Mouse (Mus musculus) gastrocnemius, postnatal 4 days (tissue): Measurements from ENCODE around the gene Bpi. TPM values are rescaled to one million over a fixed set of nuclear protein-coding genes. Genes with fewer than 3 reads are reported as not detected.

Experiments used
- DNase-seq, 2 experiments: peaks; one replicate each; pipeline ENCODE4 v3.0.0; 2021 to 2022; ENCODE audit warnings: low spot score in 2 of 2, mixed read lengths in 2 of 2
- microRNA-seq: library from miRNA; unstranded; fragments of <30 nt; microRNA quantifications from one replicate; pipeline ENCODE4 v1.2.0, GENCODE M21; 2021
- total RNA-seq, 2 experiments: library from RNA; stranded (reverse); gene quantifications; 2 replicates each; pipeline ENCODE4 v1.2.3; 2021

Gene Bpi
- total RNA-seq, 2 experiments from 2014 or later, result not detected

- DNase-seq, result no peak
These were observed 25.9 kb downstream of the Bpi start for GRCm38 (mm10) chr2:158283771-158284170.

GRCm38 (mm10) chr2:158284571-158284970 lies 26.7 kb downstream of the Bpi start:
- DNase-seq, result peak in 1 of 2 experiments; percentile 58

GRCm38 (mm10) chr2:158285655-158286054 lies 27.8 kb downstream of the Bpi start:
- no peak for DNase-seq

GRCm38 (mm10) chr2:158295700-158296099 lies 37.8 kb downstream of the Bpi start:
- DNase-seq, result no peak

DNA sequence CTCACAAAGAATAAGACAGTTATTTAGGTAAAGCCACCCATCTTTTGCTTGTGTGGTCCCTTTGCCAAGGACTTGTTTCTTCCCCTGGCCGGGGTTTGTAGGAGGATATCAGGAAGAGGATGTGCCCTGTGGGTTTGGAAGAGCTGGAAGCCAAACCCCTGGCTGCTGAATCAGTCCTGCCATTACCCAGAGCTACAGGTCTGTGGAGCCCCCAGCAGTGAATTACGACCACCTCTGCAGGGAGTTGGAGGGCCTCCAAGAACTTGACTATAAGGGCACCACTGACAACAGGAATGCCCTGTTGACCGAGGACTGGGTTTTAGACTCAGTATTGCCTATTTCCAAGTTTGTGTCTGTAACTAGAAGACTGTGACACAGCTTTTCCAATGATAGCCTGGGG lies 41.3 kb downstream of the Bpi start:
- no peak for DNase-seq

DNA sequence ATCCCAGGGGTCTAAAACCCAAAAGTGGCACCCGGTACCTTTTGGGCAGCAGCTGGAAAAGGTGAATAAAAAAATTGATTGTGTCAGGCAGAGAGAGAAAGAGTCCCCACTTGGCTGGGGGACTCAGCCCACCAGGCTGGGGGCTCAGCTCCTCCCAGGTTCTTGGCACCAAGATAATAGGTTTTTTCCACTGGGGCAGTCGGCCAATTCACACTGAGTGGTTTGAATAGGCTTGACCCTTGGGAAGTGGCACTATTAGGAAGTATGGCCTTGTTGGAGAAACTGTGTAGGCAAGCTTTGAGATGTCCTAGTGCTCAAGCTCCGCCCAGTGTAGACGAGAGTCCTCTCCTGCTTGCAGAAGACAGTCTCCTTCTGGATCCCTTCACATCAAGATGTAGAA lies 41.8 kb downstream of the Bpi start:
- no peak for DNase-seq

DNA sequence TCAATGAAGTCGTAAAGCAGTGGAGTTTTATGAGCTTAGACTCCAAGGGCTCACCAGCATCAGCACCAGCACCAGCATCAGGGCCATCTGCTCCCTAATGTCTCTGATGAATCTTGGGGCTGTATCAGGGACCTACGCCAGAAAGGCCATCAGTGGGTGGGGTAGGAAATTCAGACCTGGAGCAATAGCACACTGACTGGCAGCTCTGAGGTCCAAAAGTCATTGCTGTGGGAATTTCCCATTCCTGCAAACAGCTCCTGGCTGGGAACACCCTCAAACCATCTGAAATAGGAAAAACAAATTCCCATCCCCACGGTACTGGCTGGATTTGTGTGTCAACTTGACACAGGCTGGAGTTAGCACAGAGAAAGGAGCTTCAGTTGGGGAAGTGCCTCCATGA lies 44.9 kb downstream of the Bpi start:
- no peak for DNase-seq

GRCm38 (mm10) chr2:158305948-158306695 lies 48.2 kb downstream of the Bpi start, which contains the start of gene Lbp:
Gene Lbp, plus strand, starts transcription at chr2:158306493.
- peak in 1 of 2 experiments; percentile 34 for DNase-seq

GRCm38 (mm10) chr2:158306696-158307049 lies 48.8 kb downstream of the Bpi start:
- no peak for DNase-seq

- DNase-seq, result no peak
These were observed 50.4 kb downstream of the Bpi start for GRCm38 (mm10) chr2:158308276-158308675.

DNA sequence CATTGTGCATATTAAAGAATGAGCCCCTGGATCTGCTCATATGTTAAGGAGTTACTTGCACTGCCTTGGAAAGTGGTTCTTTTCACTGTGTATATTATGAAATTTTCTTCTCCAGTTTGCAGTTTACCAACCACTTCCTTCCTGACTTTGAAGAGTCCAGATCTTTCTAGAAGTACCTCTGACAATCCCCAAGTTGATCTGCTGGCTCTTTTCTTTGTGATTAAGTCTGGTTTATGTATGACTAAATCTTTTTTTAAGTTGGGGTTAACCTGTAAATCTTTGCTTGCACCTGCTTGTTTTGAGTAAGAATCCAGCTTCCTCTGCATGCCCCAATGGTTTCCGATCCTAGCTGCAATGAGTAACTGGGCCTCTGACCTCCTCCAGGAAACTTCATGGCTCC lies 55.2 kb downstream of the Bpi start:
- no peak for DNase-seq

DNA sequence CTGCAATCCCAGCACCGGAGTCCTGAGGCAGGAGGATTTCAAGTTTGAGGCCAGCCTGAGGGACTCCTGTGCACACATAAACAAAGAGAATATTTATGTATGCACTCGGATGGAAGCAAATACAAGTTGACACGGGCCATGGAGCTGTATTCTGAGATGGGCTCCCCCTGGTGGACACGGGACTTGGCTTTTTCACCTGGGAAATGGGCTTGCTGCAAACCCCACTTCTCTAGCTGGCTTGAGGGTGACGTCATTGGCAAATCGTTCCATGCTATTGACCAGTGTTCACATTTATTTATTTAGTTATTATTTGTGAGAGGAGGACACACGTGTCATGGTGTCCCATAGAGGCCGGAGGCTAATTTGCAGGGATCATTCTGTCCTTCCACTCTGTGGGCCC lies 58.5 kb downstream of the Bpi start:
- no peak for DNase-seq

GRCm38 (mm10) chr2:158317026-158317425 lies 59.1 kb downstream of the Bpi start:
- peak in 1 of 2 experiments; percentile 71 for DNase-seq

DNA sequence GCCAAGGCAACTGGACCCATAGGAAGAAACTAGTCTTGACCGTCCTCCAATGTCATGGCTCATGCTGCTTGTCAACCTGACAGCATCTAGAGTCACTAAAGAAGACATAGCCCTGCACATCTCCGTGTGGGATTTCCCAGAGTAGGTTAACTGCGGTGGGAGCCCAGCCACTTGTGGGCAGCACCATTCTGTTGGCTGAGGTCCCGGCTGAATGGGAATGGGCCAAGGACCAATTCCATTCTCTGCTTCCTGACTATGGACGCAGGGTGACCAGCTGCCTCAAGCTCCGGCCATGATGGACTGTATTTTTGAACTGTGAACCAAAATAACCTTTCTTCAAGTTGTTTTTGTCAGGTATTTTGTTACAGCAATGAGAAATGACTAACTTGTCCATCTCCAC lies 63.7 kb downstream of the Bpi start:
- DNase-seq, result no peak

- no peak for DNase-seq
These were observed 65.0 kb downstream of the Bpi start for GRCm38 (mm10) chr2:158322845-158323244.

DNA sequence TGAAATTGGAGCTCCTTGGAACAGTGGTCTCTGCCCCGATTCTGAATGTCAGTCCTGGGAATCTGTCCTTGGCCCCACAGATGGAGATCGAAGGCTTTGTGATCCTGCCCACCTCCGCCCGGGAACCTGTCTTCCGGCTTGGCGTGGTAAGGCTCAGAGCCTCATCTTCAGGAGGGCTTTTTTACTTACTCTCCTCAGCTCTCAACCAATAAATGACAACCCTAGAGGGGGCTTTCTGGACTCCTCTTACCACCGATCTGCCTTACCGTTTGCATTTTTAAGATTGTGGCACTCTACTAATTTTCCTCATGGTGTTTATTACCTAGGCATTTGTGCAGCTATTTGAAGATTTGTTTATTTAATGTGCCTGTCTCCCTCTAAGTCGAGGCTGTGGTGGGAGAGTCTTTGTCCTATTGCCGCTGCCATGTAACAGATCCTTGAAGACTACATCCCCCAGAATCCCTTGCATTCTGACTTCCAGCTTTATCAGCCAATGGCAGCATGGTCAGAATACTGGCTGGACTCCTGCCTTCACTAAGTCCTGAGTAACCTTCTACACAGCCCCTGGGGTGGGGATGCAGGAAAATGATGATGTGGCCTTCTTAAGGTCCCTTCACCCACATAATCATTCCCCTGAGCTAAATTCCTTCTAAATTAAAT lies 66.8 kb downstream of the Bpi start:
- no peak for DNase-seq

DNA sequence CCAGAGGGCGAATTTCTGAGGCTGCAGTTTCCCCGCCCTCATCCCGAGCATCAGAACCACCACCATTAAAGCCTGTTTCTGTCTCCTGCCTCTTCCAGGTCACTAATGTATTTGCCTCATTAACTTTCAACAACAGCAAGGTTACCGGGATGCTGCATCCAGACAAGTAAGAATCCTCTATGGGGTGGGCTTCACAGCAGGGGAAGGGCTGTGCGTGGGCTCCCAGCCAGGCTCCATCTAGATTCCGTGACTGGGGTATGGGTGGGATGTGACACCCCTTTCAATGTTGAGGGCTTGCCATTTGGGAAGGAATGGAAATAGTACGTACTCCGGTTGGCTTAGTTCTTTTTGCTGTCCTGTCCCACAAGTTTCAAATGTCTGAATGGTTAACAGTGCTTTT lies 67.7 kb downstream of the Bpi start:
- DNase-seq, result no peak

Small RNAs within 50 kb of the gene (microRNA-seq; reads per million reads assigned to microRNA genes)
- gene Mir7685, result not detected

Other genes with a start within 250 kb of the Bpi start
- 10 to 100 TPM; 20.9 to 24.3 TPM for gene Tti1, start 229.7 kb upstream of the Bpi start, total RNA-seq
- gene Rprd1b, start 229.6 kb upstream of the Bpi start, total RNA-seq, result 10 to 100 TPM; 47.9 to 54.9 TPM
- 100 to 1,000 TPM in 1 of 2 experiments, 10 to 100 TPM in 1; 81.0 to 130 TPM for gene Tgm2, start 111.7 kb upstream of the Bpi start, total RNA-seq
- gene D630003M21Rik, start 28.9 kb upstream of the Bpi start, total RNA-seq, result 1 to 10 TPM; 4.2 to 5.4 TPM
- gene Lbp, start 48.4 kb downstream of the Bpi start, total RNA-seq, result 10 to 100 TPM in 1 of 2 experiments, 1 to 10 TPM in 1; 10.0 to 10.9 TPM
- gene Snhg11, start 117.5 kb downstream of the Bpi start, total RNA-seq, result under 1 TPM; 0.13 to 0.15 TPM
- gene Ralgapb, start 151.8 kb downstream of the Bpi start, total RNA-seq, result 10 to 100 TPM; 25.6 to 27.4 TPM
- 1 to 10 TPM; 6.8 to 7.6 TPM for gene Adig, start 244.5 kb downstream of the Bpi start, total RNA-seq